Mouse (Mus musculus): ENCODE measurements around the gene Esyt1. TPM values are rescaled to one million over a fixed set of nuclear protein-coding genes. Genes with fewer than 3 reads are reported as not detected.
"Not testable (repeated sequence)": the region's sequence is repeated elsewhere in the genome, so short reads cannot be mapped to it uniquely, and the experiment has no call there.

Esyt1 gene
- polyA plus RNA-seq, 1 experiment = 120 TPM

DNA sequence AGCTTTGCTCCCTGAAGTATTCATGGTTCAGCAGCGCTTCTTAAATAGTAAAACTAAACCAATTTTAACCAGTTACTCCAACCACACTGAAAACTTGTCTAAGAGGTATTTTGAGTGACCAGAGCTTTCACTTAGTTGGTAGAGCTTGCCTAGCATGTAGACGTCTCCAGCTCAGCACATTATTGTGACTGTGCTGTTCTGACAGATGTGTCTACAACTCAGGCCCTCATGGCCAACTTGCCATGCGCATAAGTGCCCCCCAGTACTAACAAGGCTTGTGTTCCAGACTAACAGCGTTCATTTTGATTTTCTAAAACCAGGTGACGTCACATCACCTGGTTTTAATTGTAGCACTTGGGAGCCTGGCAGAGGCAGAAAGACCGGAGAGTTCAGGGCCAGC, 31.3 kb upstream of the Esyt1 start:
- Histone ChIP-seq H3ac (ENCODE audit: control insufficient read depth, insufficient read length, low read depth) (no peak overlapping the region), H3K79me3 (ENCODE audit: low read depth) (peaks cover 7% of the 10 kb centered on the region), H3K4me3 (ENCODE audit: insufficient read depth, poor library complexity, severe bottlenecking) (no peak overlapping the region), H3K27me3 (ENCODE audit: control insufficient read depth, insufficient read depth, insufficient read length) (no peaks in the 10 kb centered on the region), H3K36me3 (ENCODE audit: control insufficient read depth, insufficient read depth) (peaks cover 51% of the 10 kb centered on the region), H3K79me2 (ENCODE audit: control insufficient read depth, insufficient read depth) (peaks cover 13% of the 10 kb centered on the region)
- TF ChIP-seq USF1 (IDR thresholded peaks at IDR 0.05; ENCODE audit: low read depth) (no peak), CTCF (IDR thresholded peaks at IDR 0.05; ENCODE audit: control insufficient read depth, insufficient read depth, insufficient read length) (no peak), MYOD1 (IDR thresholded peaks at IDR 0.05; ENCODE audit: control insufficient read depth, insufficient read length, low read depth) (no peak), MAX (IDR thresholded peaks at IDR 0.05) (no peak), MYOG (IDR thresholded peaks at IDR 0.05; ENCODE audit: control insufficient read depth, extremely low read depth, insufficient read length) (no peak), FOSL1 (IDR thresholded peaks at IDR 0.05; ENCODE audit: insufficient read depth, low read length, poor library complexity, severe bottlenecking) (no peak), CEBPB (IDR thresholded peaks at IDR 0.05; ENCODE audit: low read depth) (no peak)

DNA sequence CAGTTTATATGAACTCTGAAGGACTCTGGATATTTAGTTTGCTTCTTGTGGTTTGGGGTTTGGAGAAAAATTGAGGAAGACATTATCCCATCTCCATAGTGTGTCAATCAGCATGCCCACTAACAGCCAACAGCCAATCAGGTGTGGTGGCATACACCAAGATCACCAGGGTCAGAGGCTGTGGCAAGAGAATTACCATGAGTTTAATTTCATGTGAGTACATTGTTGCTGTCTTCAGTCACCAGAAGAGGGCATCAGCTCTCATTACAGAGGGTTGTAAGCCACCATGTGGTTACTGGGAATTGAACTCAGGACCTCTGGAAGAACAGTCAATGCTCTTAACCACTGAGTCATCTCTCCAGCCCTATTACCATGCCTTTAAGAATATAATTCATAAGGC, 30.6 kb upstream of the Esyt1 start:
- H3K4me3 ChIP-seq (ENCODE audit: insufficient read depth, poor library complexity, severe bottlenecking) = no peak overlapping the region
- no peak for TF ChIP-seq MYOD1 (IDR thresholded peaks at IDR 0.05; ENCODE audit: control insufficient read depth, insufficient read length, low read depth)
- TF ChIP-seq MAX (IDR thresholded peaks at IDR 0.05) = no peak
- no peak for TF ChIP-seq MYOG (IDR thresholded peaks at IDR 0.05; ENCODE audit: control insufficient read depth, extremely low read depth, insufficient read length)
- no peak for TF ChIP-seq FOSL1 (IDR thresholded peaks at IDR 0.05; ENCODE audit: insufficient read depth, low read length, poor library complexity, severe bottlenecking)
- no peak for TF ChIP-seq USF1 (IDR thresholded peaks at IDR 0.05; ENCODE audit: low read depth)
- H3K27me3 ChIP-seq (ENCODE audit: control insufficient read depth, insufficient read depth, insufficient read length) = no peaks in the 10 kb centered on the region
- H3K36me3 ChIP-seq (ENCODE audit: control insufficient read depth, insufficient read depth) = peaks cover 44% of the 10 kb centered on the region
- H3K79me2 ChIP-seq (ENCODE audit: control insufficient read depth, insufficient read depth) = peaks cover 6% of the 10 kb centered on the region
- no peak overlapping the region for H3ac ChIP-seq (ENCODE audit: control insufficient read depth, insufficient read length, low read depth)
- peaks cover 2% of the 10 kb centered on the region for H3K79me3 ChIP-seq (ENCODE audit: low read depth)

DNA sequence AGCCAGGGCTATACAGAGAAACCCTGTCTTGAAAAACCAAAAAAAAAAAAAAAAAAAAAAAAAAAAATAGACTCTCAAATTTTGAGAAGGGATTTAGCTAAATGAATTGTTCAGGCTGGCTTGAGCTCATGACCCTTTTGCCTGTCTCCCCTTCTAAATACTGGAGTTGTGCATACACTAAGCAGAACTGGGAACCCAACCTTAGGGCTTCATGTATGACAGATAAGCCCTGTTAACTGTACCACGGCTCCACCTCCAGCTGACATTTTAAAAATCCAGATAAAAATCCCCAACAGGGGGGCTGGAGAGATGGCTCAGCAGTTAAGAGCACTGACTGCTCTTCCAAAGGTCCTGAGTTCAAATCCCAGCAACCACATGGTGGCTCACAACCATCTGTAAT, 29.9 kb upstream of the Esyt1 start:
- H3ac ChIP-seq (ENCODE audit: control insufficient read depth, insufficient read length, low read depth); H3K27me3 ChIP-seq (ENCODE audit: control insufficient read depth, insufficient read depth, insufficient read length); H3K79me3 ChIP-seq (ENCODE audit: low read depth); H3K4me3 ChIP-seq (ENCODE audit: insufficient read depth, poor library complexity, severe bottlenecking); H3K79me2 ChIP-seq (ENCODE audit: control insufficient read depth, insufficient read depth): not testable (repeated sequence)
- peaks cover 37% of the 10 kb centered on the region for H3K36me3 ChIP-seq (ENCODE audit: control insufficient read depth, insufficient read depth)

DNA sequence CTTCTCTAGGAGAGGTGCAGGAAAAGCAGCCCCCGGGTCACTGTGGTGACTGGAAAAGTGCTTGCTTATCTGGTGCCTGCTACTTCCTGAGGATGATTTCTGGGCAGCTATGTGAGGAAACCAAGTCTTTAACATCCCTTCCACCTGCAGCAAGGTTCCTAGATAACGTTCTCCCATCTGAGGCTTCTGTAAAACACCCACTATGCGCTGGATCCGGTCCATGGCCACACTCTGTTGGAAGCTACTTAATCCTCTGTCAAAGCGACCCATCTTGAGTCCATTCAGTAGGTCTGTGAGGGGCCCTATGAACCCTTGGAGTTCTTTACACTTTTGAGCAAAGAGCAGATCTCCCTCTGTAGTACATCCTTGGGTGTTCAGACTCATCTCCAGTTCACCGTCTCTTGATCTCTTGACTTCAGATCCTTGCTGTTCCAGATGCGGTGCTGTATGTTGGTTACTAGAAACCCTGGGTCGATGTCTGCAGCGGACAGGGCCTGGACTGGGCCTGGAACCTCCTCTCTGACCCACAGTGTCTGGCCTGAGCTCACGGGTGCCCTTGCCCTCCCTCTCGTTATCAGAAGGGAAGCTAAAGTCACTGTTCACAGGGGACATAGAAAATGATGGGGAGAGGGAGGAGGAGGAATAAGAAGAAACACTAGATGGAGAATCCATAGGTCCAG, 24.6 kb upstream of the Esyt1 start:
- H3K4me3 ChIP-seq (ENCODE audit: insufficient read depth, poor library complexity, severe bottlenecking); H3K27me3 ChIP-seq (ENCODE audit: control insufficient read depth, insufficient read depth, insufficient read length); H3ac ChIP-seq (ENCODE audit: control insufficient read depth, insufficient read length, low read depth): not testable (repeated sequence)
- peaks cover 14% of the 10 kb centered on the region for H3K36me3 ChIP-seq (ENCODE audit: control insufficient read depth, insufficient read depth)
- H3K79me2 ChIP-seq (ENCODE audit: control insufficient read depth, insufficient read depth) = peaks cover 32% of the 10 kb centered on the region
- H3K79me3 ChIP-seq (ENCODE audit: low read depth) = peaks cover 15% of the 10 kb centered on the region

DNA sequence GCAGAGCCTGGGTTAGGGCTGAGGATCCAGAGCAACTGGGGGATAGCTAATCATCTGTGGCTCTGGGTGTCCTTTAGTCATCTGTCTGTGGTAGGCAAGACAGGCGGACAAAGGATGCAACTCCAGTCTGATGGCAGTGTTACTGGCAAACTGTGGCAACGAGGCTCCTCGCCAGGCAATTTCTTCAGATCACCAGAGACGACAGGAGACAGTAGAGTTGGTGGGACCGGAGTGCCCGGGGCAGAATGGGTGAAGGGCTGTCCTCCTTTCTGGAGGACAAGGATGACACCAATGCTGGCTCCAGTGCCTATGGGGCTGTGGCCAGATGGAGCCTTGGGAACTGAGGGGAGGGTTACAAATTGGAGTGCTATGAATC, 24.0 kb upstream of the Esyt1 start:
- Histone ChIP-seq H3K79me2 (ENCODE audit: control insufficient read depth, insufficient read depth) (peaks cover 38% of the 10 kb centered on the region), H3K79me3 (ENCODE audit: low read depth) (peaks cover 15% of the 10 kb centered on the region), H3K36me3 (ENCODE audit: control insufficient read depth, insufficient read depth) (peaks cover 21% of the 10 kb centered on the region)
- not testable (repeated sequence) for H3ac ChIP-seq (ENCODE audit: control insufficient read depth, insufficient read length, low read depth); H3K4me3 ChIP-seq (ENCODE audit: insufficient read depth, poor library complexity, severe bottlenecking); H3K27me3 ChIP-seq (ENCODE audit: control insufficient read depth, insufficient read depth, insufficient read length)

DNA sequence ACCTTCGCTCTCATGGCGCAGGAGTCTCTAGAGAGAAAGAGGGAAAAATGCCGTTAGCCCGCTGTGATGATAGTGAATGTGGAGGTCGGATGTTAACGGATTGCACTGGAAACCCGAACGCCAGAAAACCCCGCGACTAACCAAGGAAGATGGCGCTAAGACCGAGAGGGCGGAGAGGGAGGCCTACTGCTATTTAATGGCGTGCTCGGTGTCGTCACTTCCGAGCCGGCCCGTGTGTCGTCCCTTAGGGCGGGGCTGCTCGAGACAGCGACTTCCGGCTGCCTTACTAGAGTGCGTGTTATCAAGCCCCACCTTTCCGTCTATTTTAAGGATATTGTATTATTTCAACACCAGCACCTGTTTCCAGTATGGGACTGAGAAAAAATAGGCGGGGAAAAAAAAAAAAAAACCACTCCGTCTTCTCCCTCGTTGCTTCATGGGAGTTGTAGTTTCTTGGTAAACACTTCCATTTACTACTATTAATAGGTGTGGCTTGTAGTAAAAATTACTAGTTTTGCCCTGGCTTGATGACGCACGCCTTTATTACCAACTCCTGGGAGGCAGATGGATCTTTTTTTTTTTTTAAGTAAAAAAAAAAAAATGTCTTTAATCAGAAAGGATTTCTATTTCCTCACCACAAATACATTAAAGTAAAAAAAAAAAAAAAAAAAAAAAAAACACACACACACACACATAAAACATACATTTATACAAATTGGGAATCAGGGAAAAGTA, 23.4 kb upstream of the Esyt1 start, which contains the start of gene Rpl41:
Gene Rpl41, minus strand, starts transcription at position 359 of the 735 bp plus-strand sequence.
- no peaks in the 10 kb centered on the region for H3K27me3 ChIP-seq (ENCODE audit: control insufficient read depth, insufficient read depth, insufficient read length)
- H3K4me3 ChIP-seq (ENCODE audit: insufficient read depth, poor library complexity, severe bottlenecking) = peak within 1 kb of the TSS; percentile 85
- TF ChIP-seq MAX (IDR thresholded peaks at IDR 0.05) = peak; percentile 37
- no peak for TF ChIP-seq CTCF (IDR thresholded peaks at IDR 0.05; ENCODE audit: control insufficient read depth, insufficient read depth, insufficient read length)
- TF ChIP-seq CEBPB (IDR thresholded peaks at IDR 0.05; ENCODE audit: low read depth) = peak; percentile 72
- no peak for TF ChIP-seq MYOD1 (IDR thresholded peaks at IDR 0.05; ENCODE audit: control insufficient read depth, insufficient read length, low read depth)
- TF ChIP-seq MYOG (IDR thresholded peaks at IDR 0.05; ENCODE audit: control insufficient read depth, extremely low read depth, insufficient read length) = no peak
- no peak for TF ChIP-seq FOSL1 (IDR thresholded peaks at IDR 0.05; ENCODE audit: insufficient read depth, low read length, poor library complexity, severe bottlenecking)
- peaks cover 15% of the 10 kb centered on the region for H3K79me3 ChIP-seq (ENCODE audit: low read depth)
- peaks cover 43% of the 10 kb centered on the region for H3K79me2 ChIP-seq (ENCODE audit: control insufficient read depth, insufficient read depth)
- H3K36me3 ChIP-seq (ENCODE audit: control insufficient read depth, insufficient read depth) = peaks cover 26% of the 10 kb centered on the region
- peak within 1 kb of the TSS; percentile 89 for H3ac ChIP-seq (ENCODE audit: control insufficient read depth, insufficient read length, low read depth)

DNA sequence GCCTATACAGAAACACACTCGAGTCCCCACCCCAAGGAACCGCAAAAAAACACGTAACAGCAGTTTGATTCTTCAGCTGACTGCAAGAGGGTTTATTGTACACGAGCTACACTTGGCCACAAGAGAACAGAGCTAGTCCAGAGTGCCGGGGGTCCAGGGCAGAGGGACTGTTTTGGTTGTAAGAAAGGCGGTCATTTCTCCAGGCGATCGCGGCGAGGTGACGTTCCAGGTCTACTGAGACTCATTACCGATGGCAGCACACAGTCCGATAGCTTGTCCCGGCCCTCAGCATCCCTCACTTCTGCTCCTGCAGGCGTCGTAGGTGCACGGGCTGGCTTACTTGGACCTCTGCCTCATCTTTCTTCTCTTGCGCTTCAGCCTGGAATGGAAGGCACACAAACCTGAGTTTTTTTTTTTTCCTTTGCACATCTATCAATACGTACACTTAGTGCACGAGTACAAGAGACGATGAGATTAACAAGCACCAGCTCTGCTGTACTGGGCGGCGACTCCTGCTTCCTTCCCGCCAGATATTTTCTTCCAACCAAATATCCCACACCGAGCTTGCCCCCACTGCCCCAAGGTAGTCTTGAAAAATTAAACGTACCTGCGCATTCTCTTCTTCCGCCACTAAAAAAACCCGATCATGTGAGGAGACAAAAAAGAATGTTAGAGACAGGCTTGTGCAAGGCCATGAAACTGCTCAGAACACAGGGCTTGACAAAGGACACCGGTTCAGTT, 22.6 kb upstream of the Esyt1 start:
- Histone ChIP-seq H3ac (ENCODE audit: control insufficient read depth, insufficient read length, low read depth) (peak overlapping the region; percentile 89), H3K4me3 (ENCODE audit: insufficient read depth, poor library complexity, severe bottlenecking) (peak overlapping the region; percentile 85), H3K36me3 (ENCODE audit: control insufficient read depth, insufficient read depth) (peaks cover 35% of the 10 kb centered on the region), H3K79me2 (ENCODE audit: control insufficient read depth, insufficient read depth) (peaks cover 50% of the 10 kb centered on the region), H3K79me3 (ENCODE audit: low read depth) (peaks cover 17% of the 10 kb centered on the region)
- not testable (repeated sequence) for H3K27me3 ChIP-seq (ENCODE audit: control insufficient read depth, insufficient read depth, insufficient read length)

All from C2C12 (cell line).